Mouse (Mus musculus): ENCODE measurements around the gene Gm525. TPM values are rescaled to one million over a fixed set of nuclear protein-coding genes. Genes with fewer than 3 reads are reported as not detected.
"Not testable (repeated sequence)": the region's sequence is repeated elsewhere in the genome, so short reads cannot be mapped to it uniquely, and the experiment has no call there.

Gm525 gene
- polyA plus RNA-seq, 1 experiment from 2014 or later: not detected

- no peak overlapping the region for H3K27ac ChIP-seq (ENCODE audit: low read length)
- 85% methylated on average over 3 of the region's 3 CpGs for WGBS
- no peak for ATAC-seq
- H3K4me2 ChIP-seq (ENCODE audit: low read length): no peak overlapping the region
- peaks cover 23% of the 10 kb centered on the region for H3K36me3 ChIP-seq (ENCODE audit: control insufficient read depth, insufficient read depth, low read length)
- no peak overlapping the region for H3K9ac ChIP-seq (ENCODE audit: low read depth, low read length)
- no peak overlapping the region for H3K4me3 ChIP-seq (ENCODE audit: low read depth, low read length)
- no peaks in the 10 kb centered on the region for H3K4me1 ChIP-seq (ENCODE audit: control insufficient read depth, insufficient read depth, low read length)
- no peaks in the 10 kb centered on the region for H3K9me3 ChIP-seq (replicated peaks; ENCODE audit: control insufficient read depth, low read length, poor library complexity, severe bottlenecking)
- H3K27me3 ChIP-seq (ENCODE audit: control insufficient read depth, insufficient read depth, low read depth, low read length): no peaks in the 10 kb centered on the region
Measured at GRCm38 (mm10) chr11:89035552-89035951, 38.1 kb upstream of the Gm525 start.

GRCm38 (mm10) chr11:89038496-89038895, 35.1 kb upstream of the Gm525 start:
- no peak overlapping the region for H3K4me2 ChIP-seq (ENCODE audit: low read length)
- no peak for ATAC-seq
- no peaks in the 10 kb centered on the region for H3K9me3 ChIP-seq (replicated peaks; ENCODE audit: control insufficient read depth, low read length, poor library complexity, severe bottlenecking)
- H3K27ac ChIP-seq (ENCODE audit: low read length): no peak overlapping the region
- H3K36me3 ChIP-seq (ENCODE audit: control insufficient read depth, insufficient read depth, low read length): peaks cover 35% of the 10 kb centered on the region
- no peaks in the 10 kb centered on the region for H3K27me3 ChIP-seq (ENCODE audit: control insufficient read depth, insufficient read depth, low read depth, low read length)
- WGBS: 91% methylated on average over 6 of the region's 6 CpGs
- no peak overlapping the region for H3K4me3 ChIP-seq (ENCODE audit: low read depth, low read length)
- H3K9ac ChIP-seq (ENCODE audit: low read depth, low read length): no peak overlapping the region
- H3K4me1 ChIP-seq (ENCODE audit: control insufficient read depth, insufficient read depth, low read length): no peaks in the 10 kb centered on the region

- H3K36me3 ChIP-seq (ENCODE audit: control insufficient read depth, insufficient read depth, low read length): peaks cover 39% of the 10 kb centered on the region
- H3K4me2 ChIP-seq (ENCODE audit: low read length): no peak overlapping the region
- no peak overlapping the region for H3K4me3 ChIP-seq (ENCODE audit: low read depth, low read length)
- H3K4me1 ChIP-seq (ENCODE audit: control insufficient read depth, insufficient read depth, low read length): no peaks in the 10 kb centered on the region
- H3K27me3 ChIP-seq (ENCODE audit: control insufficient read depth, insufficient read depth, low read depth, low read length): no peaks in the 10 kb centered on the region
- no peak overlapping the region for H3K9ac ChIP-seq (ENCODE audit: low read depth, low read length)
- H3K9me3 ChIP-seq (replicated peaks; ENCODE audit: control insufficient read depth, low read length, poor library complexity, severe bottlenecking): no peaks in the 10 kb centered on the region
- 26% methylated on average over 3 of the region's 3 CpGs for WGBS
- H3K27ac ChIP-seq (ENCODE audit: low read length): no peak overlapping the region
- ATAC-seq: no peak
Measured at GRCm38 (mm10) chr11:89039325-89039724, 34.3 kb upstream of the Gm525 start.

DNA sequence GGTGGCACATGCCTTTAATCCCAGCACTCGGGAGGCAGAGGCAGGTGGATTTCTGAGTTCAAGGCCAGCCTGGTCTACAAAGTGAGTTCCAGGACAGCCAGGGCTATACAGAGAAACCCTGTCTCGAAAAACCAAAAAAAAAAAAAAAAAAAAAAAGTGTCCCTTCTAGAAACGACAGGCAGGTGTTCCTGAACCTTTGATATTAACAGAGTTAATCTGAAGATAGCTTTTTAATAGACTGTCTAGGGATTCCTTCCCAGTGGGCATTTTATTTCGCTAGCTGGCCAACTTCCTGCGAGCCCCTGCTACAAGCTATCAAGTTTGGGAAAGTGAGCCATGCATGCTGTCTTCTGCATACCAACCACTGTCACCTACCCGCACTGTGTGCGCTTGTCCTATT, 32.6 kb upstream of the Gm525 start:
- not testable (repeated sequence) for ATAC-seq; H3K9me3 ChIP-seq (replicated peaks; ENCODE audit: control insufficient read depth, low read length, poor library complexity, severe bottlenecking); H3K4me3 ChIP-seq (ENCODE audit: low read depth, low read length); H3K27ac ChIP-seq (ENCODE audit: low read length); H3K27me3 ChIP-seq (ENCODE audit: control insufficient read depth, insufficient read depth, low read depth, low read length); H3K4me1 ChIP-seq (ENCODE audit: control insufficient read depth, insufficient read depth, low read length); H3K4me2 ChIP-seq (ENCODE audit: low read length); H3K9ac ChIP-seq (ENCODE audit: low read depth, low read length)
- 94% methylated on average over 6 of the region's 7 CpGs for WGBS
- H3K36me3 ChIP-seq (ENCODE audit: control insufficient read depth, insufficient read depth, low read length): peaks cover 52% of the 10 kb centered on the region

- no peak for ATAC-seq
- no peak overlapping the region for H3K4me2 ChIP-seq (ENCODE audit: low read length)
- WGBS: 89% methylated on average over 7 of the region's 7 CpGs
Measured at GRCm38 (mm10) chr11:89043046-89043445, 30.6 kb upstream of the Gm525 start.

GRCm38 (mm10) chr11:89045501-89045900, 28.1 kb upstream of the Gm525 start:
- not testable (repeated sequence) for H3K27me3 ChIP-seq (ENCODE audit: control insufficient read depth, insufficient read depth, low read depth, low read length); ATAC-seq; H3K4me3 ChIP-seq (ENCODE audit: low read depth, low read length); H3K27ac ChIP-seq (ENCODE audit: low read length); H3K4me1 ChIP-seq (ENCODE audit: control insufficient read depth, insufficient read depth, low read length); H3K4me2 ChIP-seq (ENCODE audit: low read length); H3K9me3 ChIP-seq (replicated peaks; ENCODE audit: control insufficient read depth, low read length, poor library complexity, severe bottlenecking); H3K9ac ChIP-seq (ENCODE audit: low read depth, low read length)
- H3K36me3 ChIP-seq (ENCODE audit: control insufficient read depth, insufficient read depth, low read length): peaks cover 53% of the 10 kb centered on the region
- WGBS: 100% methylated on average over 3 of the region's 3 CpGs

More at GRCm38 (mm10) chr11:89043046-89043445, 30.6 kb upstream of the Gm525 start:
- 0 out of 2 replicates have a peak, but pooled peaks cover 6% of the 10 kb centered on the region for H3K9me3 ChIP-seq (replicated peaks; ENCODE audit: control insufficient read depth, low read length, poor library complexity, severe bottlenecking)
- H3K4me1 ChIP-seq (ENCODE audit: control insufficient read depth, insufficient read depth, low read length): no peaks in the 10 kb centered on the region
- peaks cover 60% of the 10 kb centered on the region for H3K36me3 ChIP-seq (ENCODE audit: control insufficient read depth, insufficient read depth, low read length)
- no peak overlapping the region for H3K27ac ChIP-seq (ENCODE audit: low read length)
- no peaks in the 10 kb centered on the region for H3K27me3 ChIP-seq (ENCODE audit: control insufficient read depth, insufficient read depth, low read depth, low read length)
- H3K4me3 ChIP-seq (ENCODE audit: low read depth, low read length): no peak overlapping the region
- H3K9ac ChIP-seq (ENCODE audit: low read depth, low read length): no peak overlapping the region

- Histone ChIP-seq H3K9me3 (replicated peaks; ENCODE audit: control insufficient read depth, low read length, poor library complexity, severe bottlenecking) (0 out of 2 replicates have a peak, but pooled peaks cover 6% of the 10 kb centered on the region), H3K36me3 (ENCODE audit: control insufficient read depth, insufficient read depth, low read length) (peaks cover 51% of the 10 kb centered on the region), H3K27me3 (ENCODE audit: control insufficient read depth, insufficient read depth, low read depth, low read length) (no peaks in the 10 kb centered on the region), H3K9ac (ENCODE audit: low read depth, low read length) (no peak overlapping the region), H3K4me3 (ENCODE audit: low read depth, low read length) (no peak overlapping the region), H3K4me1 (ENCODE audit: control insufficient read depth, insufficient read depth, low read length) (no peaks in the 10 kb centered on the region), H3K4me2 (ENCODE audit: low read length) (no peak overlapping the region), H3K27ac (ENCODE audit: low read length) (no peak overlapping the region)
- ATAC-seq: no peak
- WGBS: 94% methylated on average over 3 of the region's 3 CpGs
Measured at GRCm38 (mm10) chr11:89046021-89046420, 27.6 kb upstream of the Gm525 start.

GRCm38 (mm10) chr11:89051767-89052166, 21.9 kb upstream of the Gm525 start:
- no peaks in the 10 kb centered on the region for H3K27me3 ChIP-seq (ENCODE audit: control insufficient read depth, insufficient read depth, low read depth, low read length)
- no peak for ATAC-seq

GRCm38 (mm10) chr11:89055931-89056690, 17.5 kb upstream of the Gm525 start:
- no peak overlapping the region for H3K4me3 ChIP-seq (ENCODE audit: low read depth, low read length)
- H3K9ac ChIP-seq (ENCODE audit: low read depth, low read length): no peak overlapping the region
- H3K9me3 ChIP-seq (replicated peaks; ENCODE audit: control insufficient read depth, low read length, poor library complexity, severe bottlenecking): no peaks in the 10 kb centered on the region
- no peak overlapping the region for H3K4me2 ChIP-seq (ENCODE audit: low read length)
- peaks cover 18% of the 10 kb centered on the region for H3K36me3 ChIP-seq (ENCODE audit: control insufficient read depth, insufficient read depth, low read length)
- no peak overlapping the region for H3K27ac ChIP-seq (ENCODE audit: low read length)
- peaks cover 34% of the 10 kb centered on the region for H3K4me1 ChIP-seq (ENCODE audit: control insufficient read depth, insufficient read depth, low read length)
- H3K27me3 ChIP-seq (ENCODE audit: control insufficient read depth, insufficient read depth, low read depth, low read length): no peaks in the 10 kb centered on the region
- ATAC-seq: no peak
- 74% methylated on average over 13 of the region's 13 CpGs for WGBS

More at GRCm38 (mm10) chr11:89051767-89052166, 21.9 kb upstream of the Gm525 start:
- 92% methylated on average over 6 of the region's 6 CpGs for WGBS
- no peak overlapping the region for H3K27ac ChIP-seq (ENCODE audit: low read length)
- H3K4me1 ChIP-seq (ENCODE audit: control insufficient read depth, insufficient read depth, low read length): peaks cover 8% of the 10 kb centered on the region
- peaks cover 40% of the 10 kb centered on the region for H3K36me3 ChIP-seq (ENCODE audit: control insufficient read depth, insufficient read depth, low read length)
- H3K4me3 ChIP-seq (ENCODE audit: low read depth, low read length): no peak overlapping the region
- no peak overlapping the region for H3K9ac ChIP-seq (ENCODE audit: low read depth, low read length)
- H3K4me2 ChIP-seq (ENCODE audit: low read length): no peak overlapping the region
- H3K9me3 ChIP-seq (replicated peaks; ENCODE audit: control insufficient read depth, low read length, poor library complexity, severe bottlenecking): no peaks in the 10 kb centered on the region

Data from midbrain, embryonic 16.5 days (tissue).